Mouse (Mus musculus): ENCODE results near the gene H2-DMb2. TPM values are rescaled to one million over a fixed set of nuclear protein-coding genes. Genes with fewer than 3 reads are reported as not detected.

The H2-DMb2 gene
- total and polyA plus RNA-seq, 3 experiments, result 1.3 to 3.4 (median 2.0) TPM

Other genes with a start within 250 kb of the H2-DMb2 start
Only the 30 nearest of the 31 such genes appear.
- gene Daxx, start 233.9 kb upstream of the H2-DMb2 start, total RNA-seq (2021), result 10 to 100 TPM; 29.0 to 30.3 TPM
- 54.7 and 65.7 TPM in 2 replicates for gene Daxx, start 233.9 kb upstream of the H2-DMb2 start, polyA plus RNA-seq (2012; rRNA removed)
- gene Tapbp, start 227.4 kb upstream of the H2-DMb2 start, total RNA-seq (2021), result 100 to 1,000 TPM; 151 to 171 TPM
- gene Tapbp, start 227.4 kb upstream of the H2-DMb2 start, polyA plus RNA-seq (2012; rRNA removed), result 244 and 245 TPM in 2 replicates
- 10 to 100 TPM; 26.1 to 38.3 TPM for gene Zbtb22, start 227.4 kb upstream of the H2-DMb2 start, total RNA-seq (2021)
- 52.1 and 57.1 TPM in 2 replicates for gene Zbtb22, start 227.4 kb upstream of the H2-DMb2 start, polyA plus RNA-seq (2012; rRNA removed)
- 10 to 100 TPM; 44.2 to 44.4 TPM for gene Rgl2, start 213.8 kb upstream of the H2-DMb2 start, total RNA-seq (2021)
- gene Rgl2, start 213.8 kb upstream of the H2-DMb2 start, polyA plus RNA-seq (2012; rRNA removed), result 237 and 298 TPM in 2 replicates
- 100 to 1,000 TPM in 1 of 2 experiments, 10 to 100 TPM in 1; 69.7 to 100 TPM for gene Pfdn6, start 203.0 kb upstream of the H2-DMb2 start, total RNA-seq (2021)
- 5.0 and 6.8 TPM in 2 replicates for gene Pfdn6, start 203.0 kb upstream of the H2-DMb2 start, polyA plus RNA-seq (2012; rRNA removed)
- gene Wdr46, start 202.6 kb upstream of the H2-DMb2 start, total RNA-seq (2021), result 10 to 100 TPM; 35.4 to 38.4 TPM
- 18.9 and 25.6 TPM in 2 replicates for gene Wdr46, start 202.6 kb upstream of the H2-DMb2 start, polyA plus RNA-seq (2012; rRNA removed)
- gene B3galt4, start 191.8 kb upstream of the H2-DMb2 start, total RNA-seq (2021), result 1 to 10 TPM; 4.0 to 6.5 TPM
- gene B3galt4, start 191.8 kb upstream of the H2-DMb2 start, polyA plus RNA-seq (2012; rRNA removed), result 21.2 and 21.3 TPM in 2 replicates
- gene Vps52, start 187.5 kb upstream of the H2-DMb2 start, total RNA-seq (2021), result 10 to 100 TPM; 52.8 to 55.1 TPM
- gene Vps52, start 187.5 kb upstream of the H2-DMb2 start, polyA plus RNA-seq (2012; rRNA removed), result 88.4 and 107 TPM in 2 replicates
- 100 to 1,000 TPM; 541 to 790 TPM for gene Rps18, start 187.3 kb upstream of the H2-DMb2 start, total RNA-seq (2021)
- gene Rps18, start 187.3 kb upstream of the H2-DMb2 start, polyA plus RNA-seq (2012; rRNA removed), result 153 and 176 TPM in 2 replicates
- 100 to 1,000 TPM; 577 to 669 TPM for gene H2-K1, start 143.0 kb upstream of the H2-DMb2 start, total RNA-seq (2021)
- 2,584 and 2,844 TPM in 2 replicates for gene H2-K1, start 143.0 kb upstream of the H2-DMb2 start, polyA plus RNA-seq (2012; rRNA removed)
- 10 to 100 TPM; 41.4 to 57.0 TPM for gene Ring1, start 118.6 kb upstream of the H2-DMb2 start, total RNA-seq (2021)
- gene Ring1, start 118.6 kb upstream of the H2-DMb2 start, polyA plus RNA-seq (2012; rRNA removed), result 70.0 and 92.4 TPM in 2 replicates
- gene H2-Ke6, start 115.2 kb upstream of the H2-DMb2 start, total RNA-seq (2021), result 100 to 1,000 TPM; 252 to 263 TPM
- 362 and 465 TPM in 2 replicates for gene H2-Ke6, start 115.2 kb upstream of the H2-DMb2 start, polyA plus RNA-seq (2012; rRNA removed)
- 100 to 1,000 TPM; 156 to 217 TPM for gene Slc39a7, start 111.6 kb upstream of the H2-DMb2 start, total RNA-seq (2021)
- 291 and 321 TPM in 2 replicates for gene Slc39a7, start 111.6 kb upstream of the H2-DMb2 start, polyA plus RNA-seq (2012; rRNA removed)
- 10 to 100 TPM; 47.5 to 54.9 TPM for gene Rxrb, start 111.5 kb upstream of the H2-DMb2 start, total RNA-seq (2021)
- 150 and 161 TPM in 2 replicates for gene Rxrb, start 111.5 kb upstream of the H2-DMb2 start, polyA plus RNA-seq (2012; rRNA removed)
- gene Col11a2, start 103.9 kb upstream of the H2-DMb2 start, total RNA-seq (2021), result 1 to 10 TPM; 1.0 to 1.1 TPM
- gene Col11a2, start 103.9 kb upstream of the H2-DMb2 start, polyA plus RNA-seq (2012; rRNA removed), result 0.35 and 1.7 TPM in 2 replicates
- under 1 TPM in 1 of 2 experiments, not detected in 1; 0.62 TPM for gene H2-Oa, start 51.0 kb upstream of the H2-DMb2 start, total RNA-seq (2021)
- gene H2-Oa, start 51.0 kb upstream of the H2-DMb2 start, polyA plus RNA-seq (2012; rRNA removed), result 1.9 TPM in 2 replicates
- gene H2-DMa, start 23.8 kb upstream of the H2-DMb2 start, total RNA-seq (2021), result 10 to 100 TPM; 14.4 to 18.9 TPM
- 24.2 and 27.4 TPM in 2 replicates for gene H2-DMa, start 23.8 kb upstream of the H2-DMb2 start, polyA plus RNA-seq (2012; rRNA removed)
- 100 to 1,000 TPM; 173 to 286 TPM for gene Brd2, start 20.7 kb upstream of the H2-DMb2 start, total RNA-seq (2021)
- gene Brd2, start 20.7 kb upstream of the H2-DMb2 start, polyA plus RNA-seq (2012; rRNA removed), result 103 and 104 TPM in 2 replicates
- 10 to 100 TPM in 1 of 2 experiments, 1 to 10 TPM in 1; 6.4 to 12.3 TPM for gene H2-DMb1, start 9.8 kb downstream of the H2-DMb2 start, total RNA-seq (2021)
- gene H2-DMb1, start 9.8 kb downstream of the H2-DMb2 start, polyA plus RNA-seq (2012; rRNA removed), result 32.6 and 33.3 TPM in 2 replicates
- 10 to 100 TPM; 15.4 to 19.1 TPM for gene Tap1, start 44.2 kb downstream of the H2-DMb2 start, total RNA-seq (2021)
- 44.5 and 44.9 TPM in 2 replicates for gene Tap1, start 44.2 kb downstream of the H2-DMb2 start, polyA plus RNA-seq (2012; rRNA removed)
- gene Psmb9, start 44.5 kb downstream of the H2-DMb2 start, total RNA-seq (2021), result 10 to 100 TPM; 12.1 to 20.6 TPM
- 45.1 and 54.8 TPM in 2 replicates for gene Psmb9, start 44.5 kb downstream of the H2-DMb2 start, polyA plus RNA-seq (2012; rRNA removed)
- 10 to 100 TPM; 21.8 to 41.4 TPM for gene Psmb8, start 54.4 kb downstream of the H2-DMb2 start, total RNA-seq (2021)
- gene Psmb8, start 54.4 kb downstream of the H2-DMb2 start, polyA plus RNA-seq (2012; rRNA removed), result 49.6 and 68.0 TPM in 2 replicates
- gene Tap2, start 60.2 kb downstream of the H2-DMb2 start, total RNA-seq (2021), result 10 to 100 TPM; 43.6 to 55.6 TPM
- gene Tap2, start 60.2 kb downstream of the H2-DMb2 start, polyA plus RNA-seq (2012; rRNA removed), result 61.0 and 64.1 TPM in 2 replicates
- gene H2-Ob, start 95.6 kb downstream of the H2-DMb2 start, total RNA-seq (2021), result 1 to 10 TPM in 1 of 2 experiments, under 1 TPM in 1; 0.49 to 1.3 TPM
- 0.91 TPM in 2 replicates for gene H2-Ob, start 95.6 kb downstream of the H2-DMb2 start, polyA plus RNA-seq (2012; rRNA removed)
- gene H2-Ab1, start 114.4 kb downstream of the H2-DMb2 start, total RNA-seq (2021), result 10 to 100 TPM; 78.4 to 97.1 TPM
- 364 and 513 TPM in 2 replicates for gene H2-Ab1, start 114.4 kb downstream of the H2-DMb2 start, polyA plus RNA-seq (2012; rRNA removed)
- 100 to 1,000 TPM in 1 of 2 experiments, 10 to 100 TPM in 1; 85.9 to 137 TPM for gene H2-Aa, start 144.5 kb downstream of the H2-DMb2 start, total RNA-seq (2021)
- gene H2-Aa, start 144.5 kb downstream of the H2-DMb2 start, polyA plus RNA-seq (2012; rRNA removed), result 134 and 150 TPM in 2 replicates
- 100 to 1,000 TPM in 1 of 2 experiments, 10 to 100 TPM in 1; 67.3 to 144 TPM for gene H2-Eb1, start 162.6 kb downstream of the H2-DMb2 start, total RNA-seq (2021)
- 59.2 and 66.0 TPM in 2 replicates for gene H2-Eb1, start 162.6 kb downstream of the H2-DMb2 start, polyA plus RNA-seq (2012; rRNA removed)
- gene H2-Eb2, start 182.4 kb downstream of the H2-DMb2 start, total RNA-seq (2021), result not detected
- 0.03 TPM in 1 of 2 replicates, not detected in the other for gene H2-Eb2, start 182.4 kb downstream of the H2-DMb2 start, polyA plus RNA-seq (2012; rRNA removed)
- under 1 TPM; 0.40 to 0.73 TPM for gene Btnl2, start 211.5 kb downstream of the H2-DMb2 start, total RNA-seq (2021)
- 0.04 and 0.16 TPM in 2 replicates for gene Btnl2, start 211.5 kb downstream of the H2-DMb2 start, polyA plus RNA-seq (2012; rRNA removed)
- gene Btnl1, start 233.8 kb downstream of the H2-DMb2 start, total RNA-seq (2021), result not detected
- gene Btnl1, start 233.8 kb downstream of the H2-DMb2 start, polyA plus RNA-seq (2012; rRNA removed), result not detected in 2 replicates